Mouse (Mus musculus): ENCODE data around the gene Lmcd1. TPM values are rescaled to one million over a fixed set of nuclear protein-coding genes. Genes with fewer than 3 reads are reported as not detected.
"Not testable (repeated sequence)": the region's sequence is repeated elsewhere in the genome, so short reads cannot be mapped to it uniquely, and the experiment has no call there.

The Lmcd1 gene
- polyA plus RNA-seq (2012; rRNA removed) = 4.0 and 4.8 TPM in 2 replicates

- under 1% methylated on average over 21 of the region's 21 CpGs for WGBS
- DNase-seq (ENCODE audit: low read depth, low spot score) = peak; percentile 64
Measured at GRCm38 (mm10) chr6:112273501-112274205, at the start of gene Lmcd1. Gene Lmcd1, plus strand, starts transcription at chr6:112273758.

GRCm38 (mm10) chr6:112223877-112224632, 49.5 kb upstream of the Lmcd1 start:
- DNase-seq (ENCODE audit: low read depth, low spot score) = no peak
- WGBS = 51% methylated on average over 13 of the region's 13 CpGs

GRCm38 (mm10) chr6:112236775-112237174, 36.8 kb upstream of the Lmcd1 start:
- DNase-seq (ENCODE audit: low read depth, low spot score) = no peak
- WGBS = 85% methylated on average over 1 of the region's 1 CpGs

- WGBS = 69% methylated on average over 2 of the region's 2 CpGs
- DNase-seq (ENCODE audit: low read depth, low spot score) = no peak
Measured at GRCm38 (mm10) chr6:112242216-112242615, 31.3 kb upstream of the Lmcd1 start.

- WGBS = 14% methylated on average over 4 of the region's 4 CpGs
- DNase-seq (ENCODE audit: low read depth, low spot score) = no peak
Measured at GRCm38 (mm10) chr6:112245639-112246038, 27.9 kb upstream of the Lmcd1 start.

GRCm38 (mm10) chr6:112246636-112247035, 26.9 kb upstream of the Lmcd1 start:
- DNase-seq (ENCODE audit: low read depth, low spot score) = no peak
- 72% methylated on average over 1 of the region's 1 CpGs for WGBS

- not testable (repeated sequence) for DNase-seq (ENCODE audit: low read depth, low spot score)
- WGBS = 95% methylated on average over 3 of the region's 3 CpGs
Measured at GRCm38 (mm10) chr6:112253943-112254342, 19.6 kb upstream of the Lmcd1 start.

GRCm38 (mm10) chr6:112254967-112255366, 18.6 kb upstream of the Lmcd1 start:
- DNase-seq (ENCODE audit: low read depth, low spot score) = no peak
- 70% methylated on average over 2 of the region's 2 CpGs for WGBS

GRCm38 (mm10) chr6:112255388-112256225, 18.0 kb upstream of the Lmcd1 start:
- no peak for DNase-seq (ENCODE audit: low read depth, low spot score)
- 56% methylated on average over 11 of the region's 11 CpGs for WGBS

- DNase-seq (ENCODE audit: low read depth, low spot score) = no peak
- 79% methylated on average over 6 of the region's 6 CpGs for WGBS
Measured at GRCm38 (mm10) chr6:112256599-112256998, 17.0 kb upstream of the Lmcd1 start.

GRCm38 (mm10) chr6:112261089-112261488, 12.5 kb upstream of the Lmcd1 start:
- no peak for DNase-seq (ENCODE audit: low read depth, low spot score)

- 97% methylated on average over 1 of the region's 1 CpGs for WGBS
- DNase-seq (ENCODE audit: low read depth, low spot score) = no peak
Measured at GRCm38 (mm10) chr6:112264321-112264720, 9.2 kb upstream of the Lmcd1 start.

- WGBS = 30% methylated on average over 1 of the region's 1 CpGs
- no peak for DNase-seq (ENCODE audit: low read depth, low spot score)
Measured at GRCm38 (mm10) chr6:112266631-112267030, 6.9 kb upstream of the Lmcd1 start.

- DNase-seq (ENCODE audit: low read depth, low spot score) = no peak
- 81% methylated on average over 6 of the region's 6 CpGs for WGBS
Measured at GRCm38 (mm10) chr6:112267661-112268357, 5.7 kb upstream of the Lmcd1 start.

- WGBS = 20% methylated on average over 9 of the region's 9 CpGs
- DNase-seq (ENCODE audit: low read depth, low spot score) = peak; percentile 60
Measured at GRCm38 (mm10) chr6:112274261-112275055, 900 bp downstream of the Lmcd1 start.

- no peak for DNase-seq (ENCODE audit: low read depth, low spot score)
Measured at GRCm38 (mm10) chr6:112275731-112276245, 2.2 kb downstream of the Lmcd1 start.

GRCm38 (mm10) chr6:112278805-112279204, 5.2 kb downstream of the Lmcd1 start:
- DNase-seq (ENCODE audit: low read depth, low spot score) = no peak

More at GRCm38 (mm10) chr6:112275731-112276245, 2.2 kb downstream of the Lmcd1 start:
- 38% methylated on average over 6 of the region's 6 CpGs for WGBS

GRCm38 (mm10) chr6:112280161-112280560, 6.6 kb downstream of the Lmcd1 start:
- DNase-seq (ENCODE audit: low read depth, low spot score) = no peak
- WGBS = 91% methylated on average over 2 of the region's 2 CpGs

More at GRCm38 (mm10) chr6:112278805-112279204, 5.2 kb downstream of the Lmcd1 start:
- 93% methylated on average over 1 of the region's 1 CpGs for WGBS
